Mouse (Mus musculus) kidney, embryonic 14.5 days (tissue): Measurements from ENCODE around the gene Cul1. TPM values are rescaled to one million over a fixed set of nuclear protein-coding genes. Genes with fewer than 3 reads are reported as not detected.
"Not testable (repeated sequence)": the region's sequence is repeated elsewhere in the genome, so short reads cannot be mapped to it uniquely, and the experiment has no call there.

ENCODE experiments used
- ATAC-seq: fragments of 200-750 bp; cut with Nextera tagmentation; 2 replicates; pipeline ENCODE4 v1.8.0; 2017; ENCODE audit warnings: moderate number of reproducible peaks, mild to moderate bottlenecking, moderate TSS enrichment, moderate library complexity; ENCODE audit not compliant: low FRiP score, low TSS enrichment
- H3K27ac ChIP-seq: fragments of 300-500 bp; sonication (generic); 2 replicates; pipeline ENCODE4 v1.5.1; 2014; ENCODE audit warnings: low read depth, mild to moderate bottlenecking, low read length, moderate library complexity, mixed read lengths
- H3K27me3 ChIP-seq: fragments of 300-500 bp; sonication (generic); 2 replicates; pipeline ENCODE4 v1.6.1; 2014; ENCODE audit warnings: mild to moderate bottlenecking, low read length; ENCODE audit not compliant: control insufficient read depth, insufficient read depth
- H3K36me3 ChIP-seq: fragments of 300-500 bp; sonication (generic); 2 replicates; pipeline ENCODE4 v1.6.1; 2014; ENCODE audit warnings: low read length, mixed read lengths; ENCODE audit not compliant: control insufficient read depth, insufficient read depth
- H3K4me1 ChIP-seq: fragments of 300-500 bp; sonication (generic); 2 replicates; pipeline ENCODE4 v1.6.1; 2014; ENCODE audit warnings: low read length, mixed read lengths; ENCODE audit not compliant: control insufficient read depth, insufficient read depth
- H3K4me2 ChIP-seq: fragments of 300-500 bp; sonication (generic); replicated peaks from 2 replicates; pipeline ENCODE4 v1.6.1; 2014; ENCODE audit warnings: low read depth, mild to moderate bottlenecking, low read length
- H3K4me3 ChIP-seq: fragments of 300-500 bp; sonication (generic); 2 replicates; pipeline ENCODE4 v1.5.1; 2014; ENCODE audit warnings: mild to moderate bottlenecking, low read length
- H3K9ac ChIP-seq: fragments of 300-500 bp; sonication (generic); 2 replicates; pipeline ENCODE4 v1.6.1; 2014; ENCODE audit warnings: low read depth, mild to moderate bottlenecking, low read length, moderate library complexity
- H3K9me3 ChIP-seq: fragments of 300-500 bp; sonication (generic); 2 replicates; pipeline ENCODE4 v1.6.1; 2016; ENCODE audit warnings: low read length; ENCODE audit not compliant: control insufficient read depth
- WGBS: fragments of 180-500 bp; shearing (Covaris S2); extraction: QIAGEN DNeasy Blood & Tissue Kit; methylation state at CpG from one replicate; pipeline ENCODE4 v1.1.7; 2014; 5-methylcytosine and 5-hydroxymethylcytosine counted together
- polyA plus RNA-seq: library from polyadenylated mRNA; unstranded; fragments of >200 nt; fragmentation: Nextera tagmentation; extraction: Ambion mirVana; gene quantifications from 2 replicates; pipeline ENCODE4 v1.2.1, GENCODE M21; 2014

The Cul1 gene
- polyA plus RNA-seq, 1 experiment from 2014 or later: 163 TPM

- WGBS: 92% methylated on average over 12 of the region's 12 CpGs
Measured at GRCm38 (mm10) chr6:47432795-47433194, 20.4 kb upstream of the Cul1 start.

GRCm38 (mm10) chr6:47440080-47440479 lies 13.1 kb upstream of the Cul1 start:
- no peaks in the 10 kb centered on the region for H3K9me3 ChIP-seq
- WGBS: 85% methylated on average over 2 of the region's 2 CpGs
- no peaks in the 10 kb centered on the region for H3K27me3 ChIP-seq
- ATAC-seq: no peak
- H3K4me1 ChIP-seq: no peaks in the 10 kb centered on the region
- H3K36me3 ChIP-seq: no peaks in the 10 kb centered on the region
- no peak overlapping the region for H3K4me3 ChIP-seq
- no peak overlapping the region for H3K4me2 ChIP-seq
- H3K27ac ChIP-seq: no peak overlapping the region
- no peak overlapping the region for H3K9ac ChIP-seq

More at GRCm38 (mm10) chr6:47432795-47433194, 20.4 kb upstream of the Cul1 start:
- not testable (repeated sequence) for H3K9ac ChIP-seq, H3K27me3 ChIP-seq, ATAC-seq, H3K9me3 ChIP-seq, H3K4me1 ChIP-seq, H3K4me2 ChIP-seq, H3K4me3 ChIP-seq, H3K27ac ChIP-seq, H3K36me3 ChIP-seq

- no peak overlapping the region for H3K4me3 ChIP-seq
- no peaks in the 10 kb centered on the region for H3K4me1 ChIP-seq
- no peaks in the 10 kb centered on the region for H3K36me3 ChIP-seq
- ATAC-seq: no peak
- no peaks in the 10 kb centered on the region for H3K27me3 ChIP-seq
- H3K9me3 ChIP-seq: no peaks in the 10 kb centered on the region
- no peak overlapping the region for H3K9ac ChIP-seq
- WGBS: 85% methylated on average over 1 of the region's 1 CpGs
- H3K27ac ChIP-seq: no peak overlapping the region
- no peak overlapping the region for H3K4me2 ChIP-seq
Measured at GRCm38 (mm10) chr6:47447658-47448057, 5.5 kb upstream of the Cul1 start.

- Histone ChIP-seq H3K4me1 (peaks cover 10% of the 10 kb centered on the region), H3K9me3 (no peaks in the 10 kb centered on the region), H3K9ac (peak overlapping the region; percentile 99), H3K27me3 (no peaks in the 10 kb centered on the region), H3K4me3 (peak overlapping the region; percentile 96), H3K27ac (peak overlapping the region; percentile 98), H3K36me3 (no peaks in the 10 kb centered on the region), H3K4me2 (peak overlapping the region; percentile 60)
- ATAC-seq: peak; percentile 83
- WGBS: 1% methylated on average over 42 of the region's 42 CpGs
Measured at GRCm38 (mm10) chr6:47453522-47454130, 428 bp downstream of the Cul1 start.

GRCm38 (mm10) chr6:47454131-47454574 lies 955 bp downstream of the Cul1 start:
- no peaks in the 10 kb centered on the region for H3K9me3 ChIP-seq
- no peaks in the 10 kb centered on the region for H3K27me3 ChIP-seq
- H3K4me1 ChIP-seq: peaks cover 10% of the 10 kb centered on the region
- H3K9ac ChIP-seq: peak overlapping the region; percentile 99
- ATAC-seq: peak; percentile 89
- peak overlapping the region; percentile 96 for H3K4me3 ChIP-seq
- peak overlapping the region; percentile 60 for H3K4me2 ChIP-seq
- H3K27ac ChIP-seq: peak overlapping the region; percentile 98
- WGBS: 0% methylated on average over 46 of the region's 72 CpGs
- no peaks in the 10 kb centered on the region for H3K36me3 ChIP-seq

GRCm38 (mm10) chr6:47454575-47455571 lies 1.7 kb downstream of the Cul1 start:
- peaks cover 10% of the 10 kb centered on the region for H3K4me1 ChIP-seq
- no peaks in the 10 kb centered on the region for H3K9me3 ChIP-seq
- peak overlapping the region; percentile 98 for H3K27ac ChIP-seq
- no peaks in the 10 kb centered on the region for H3K27me3 ChIP-seq
- WGBS: under 1% methylated on average over 75 of the region's 79 CpGs
- H3K9ac ChIP-seq: peak overlapping the region; percentile 99
- no peaks in the 10 kb centered on the region for H3K36me3 ChIP-seq
- peak overlapping the region; percentile 96 for H3K4me3 ChIP-seq
- peak overlapping the region; percentile 60 for H3K4me2 ChIP-seq
- ATAC-seq: peak; percentile 83

GRCm38 (mm10) chr6:47455843-47456242 lies 2.6 kb downstream of the Cul1 start:
- 83% methylated on average over 1 of the region's 1 CpGs for WGBS
- H3K9ac ChIP-seq: peak overlapping the region; percentile 99; the same call in 1 of the 2 replicates
- H3K4me3 ChIP-seq: peak overlapping the region; percentile 96
- H3K27ac ChIP-seq: no peak overlapping the region
- no peaks in the 10 kb centered on the region for H3K27me3 ChIP-seq
- H3K36me3 ChIP-seq: no peaks in the 10 kb centered on the region
- H3K4me1 ChIP-seq: peaks cover 10% of the 10 kb centered on the region
- ATAC-seq: no peak
- H3K4me2 ChIP-seq: peak overlapping the region; percentile 60
- H3K9me3 ChIP-seq: no peaks in the 10 kb centered on the region

- 86% methylated on average over 2 of the region's 2 CpGs for WGBS
- no peaks in the 10 kb centered on the region for H3K9me3 ChIP-seq
- H3K4me1 ChIP-seq: peaks cover 10% of the 10 kb centered on the region
- no peak overlapping the region for H3K9ac ChIP-seq
- no peak for ATAC-seq
- no peaks in the 10 kb centered on the region for H3K27me3 ChIP-seq
- no peak overlapping the region for H3K4me2 ChIP-seq
- H3K4me3 ChIP-seq: no peak overlapping the region
- no peak overlapping the region for H3K27ac ChIP-seq
- H3K36me3 ChIP-seq: no peaks in the 10 kb centered on the region
Measured at GRCm38 (mm10) chr6:47456853-47457252, 3.7 kb downstream of the Cul1 start.

GRCm38 (mm10) chr6:47465400-47465799 lies 12.2 kb downstream of the Cul1 start:
- Histone ChIP-seq H3K27ac (no peak overlapping the region), H3K4me1 (no peaks in the 10 kb centered on the region), H3K9me3 (peaks cover 6% of the 10 kb centered on the region), H3K4me2 (no peak overlapping the region), H3K9ac (no peak overlapping the region), H3K27me3 (no peaks in the 10 kb centered on the region), H3K4me3 (no peak overlapping the region), H3K36me3 (no peaks in the 10 kb centered on the region)
- 70% methylated on average over 2 of the region's 2 CpGs for WGBS
- no peak for ATAC-seq
